Mouse (Mus musculus) layer of hippocampus, adult 9-10 months (tissue): ENCODE data around the gene Pax7.
A peak's percentile ranks its signal among the peaks of the same experiment; 100 is the strongest.

Experiments
- DNase-seq: peaks from one replicate; pipeline ENCODE4 v3.0.0; 2022; ENCODE audit warnings: low spot score

Pax7 gene

DNA sequence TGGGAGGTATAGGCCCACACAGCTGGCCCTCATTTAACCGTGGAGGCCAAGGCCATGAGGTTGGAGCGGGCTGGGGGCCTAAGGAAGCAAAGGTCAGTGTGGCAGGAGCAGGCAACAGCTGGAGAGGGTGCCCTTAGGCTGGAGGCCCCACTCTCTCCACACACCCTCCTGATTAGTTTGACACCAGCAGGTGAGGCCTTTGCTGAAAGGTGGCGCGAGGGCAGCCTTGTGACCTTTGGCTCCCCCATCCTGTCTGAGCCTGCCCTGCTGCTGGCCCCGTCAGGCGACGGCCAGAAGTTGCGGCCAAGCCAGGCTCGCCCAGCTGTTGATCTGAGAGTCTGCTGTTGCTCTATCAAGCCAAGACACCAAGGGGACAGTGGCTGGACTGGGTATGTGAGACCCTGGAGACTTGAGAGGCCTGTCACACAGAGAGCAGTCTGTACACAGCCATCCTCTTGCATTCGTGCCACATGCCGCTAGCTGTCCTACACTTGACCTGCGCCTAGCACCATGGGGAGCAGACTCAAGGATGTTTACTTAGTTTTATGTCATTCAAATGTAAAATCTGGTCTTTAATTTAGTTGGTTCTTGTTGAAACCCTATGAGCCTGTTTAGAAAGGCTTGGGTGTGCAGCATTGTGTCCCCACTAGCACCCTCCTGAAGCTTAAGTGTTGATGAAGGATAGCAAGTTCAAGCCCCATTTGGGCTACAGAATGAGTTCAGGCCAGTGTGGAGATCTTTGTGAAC is 86.0 kb downstream of the Pax7 start:
- no peak for DNase-seq

- no peak for DNase-seq
These were observed 87.2 kb downstream of the Pax7 start for GRCm38 (mm10) chr4:139746177-139746576.

- DNase-seq, result no peak
These were observed 88.4 kb downstream of the Pax7 start for GRCm38 (mm10) chr4:139744765-139745395.

DNA sequence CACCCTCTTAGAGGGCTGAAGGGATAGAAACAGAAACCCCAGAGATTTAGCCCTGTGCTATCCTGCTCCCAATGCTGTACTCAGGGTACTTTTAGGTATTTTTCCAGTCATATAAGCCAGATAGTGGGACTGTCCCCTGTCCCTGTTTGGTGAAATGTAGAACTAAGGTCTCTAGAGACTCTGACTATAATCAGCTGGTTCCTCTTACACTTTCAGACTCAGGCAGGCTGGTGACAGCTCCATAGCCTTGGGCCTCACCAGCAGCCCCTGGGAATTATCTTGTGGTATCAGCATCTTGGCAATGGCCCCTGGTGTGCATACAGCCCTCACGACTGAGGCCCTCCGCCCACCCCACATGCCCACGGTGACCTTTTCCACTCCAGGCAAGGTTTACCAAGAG is 89.7 kb downstream of the Pax7 start:
- DNase-seq, result no peak

DNA sequence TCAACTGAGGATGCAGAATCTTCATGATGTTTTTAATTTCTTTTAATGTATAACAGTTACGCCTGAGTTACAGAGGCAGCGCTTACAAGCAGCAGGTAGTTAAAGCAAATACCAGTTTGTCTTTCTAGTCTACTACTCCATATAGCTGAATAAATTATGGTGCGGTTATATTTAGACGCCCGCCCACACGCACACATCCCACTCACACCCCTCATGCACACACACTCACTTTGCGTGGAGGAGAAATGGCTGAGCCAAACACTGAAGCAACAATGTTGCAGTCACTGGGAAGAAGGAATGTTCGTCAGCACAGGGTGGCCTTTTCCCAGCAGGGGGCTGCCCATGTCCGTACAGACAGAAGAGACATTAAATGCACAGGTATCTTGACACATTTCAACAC is 96.3 kb downstream of the Pax7 start:
- peak; percentile 12 for DNase-seq

- DNase-seq, result no peak
These were observed 106.2 kb downstream of the Pax7 start for GRCm38 (mm10) chr4:139727101-139727500.

DNA sequence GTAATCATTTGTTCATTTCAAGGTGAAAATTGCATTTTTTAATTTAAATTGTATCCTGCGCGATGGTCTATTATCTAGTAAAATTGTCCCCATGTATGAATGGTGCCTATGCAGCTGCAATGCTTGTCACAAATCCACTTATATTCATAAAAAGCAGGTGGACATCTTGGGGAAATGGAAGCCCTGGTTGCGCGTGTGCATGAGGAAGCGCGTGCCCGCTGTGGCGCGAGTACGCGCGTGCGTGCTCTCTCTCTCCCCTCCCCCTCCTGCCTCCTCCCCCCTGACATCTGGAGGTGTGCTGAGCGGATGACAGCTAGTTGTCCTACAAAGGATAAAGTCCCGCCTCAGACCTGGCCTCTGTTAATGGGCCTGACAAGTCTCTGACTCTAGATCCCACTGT is 107.9 kb downstream of the Pax7 start:
- DNase-seq, result no peak

DNA sequence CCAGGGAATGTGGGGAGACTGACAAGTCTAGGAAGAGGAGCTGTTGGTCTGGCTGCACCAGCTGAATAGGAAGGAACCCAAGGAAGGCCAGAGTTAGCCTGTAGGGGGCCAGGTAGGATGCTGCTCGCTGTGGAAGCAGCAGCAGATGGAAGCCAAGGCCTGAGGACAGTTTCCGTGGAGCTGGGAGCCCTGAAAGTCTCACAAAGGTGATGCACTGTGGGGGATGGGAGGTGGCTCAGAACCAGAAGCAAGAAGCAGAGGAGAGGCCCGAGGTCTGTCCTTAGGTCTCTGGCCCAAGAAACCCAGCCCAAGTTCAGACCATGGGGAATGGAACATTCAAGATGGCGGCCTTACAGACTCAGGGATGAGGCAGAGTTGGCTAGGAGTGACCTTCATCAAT is 109.0 kb downstream of the Pax7 start:
- no peak for DNase-seq

DNA sequence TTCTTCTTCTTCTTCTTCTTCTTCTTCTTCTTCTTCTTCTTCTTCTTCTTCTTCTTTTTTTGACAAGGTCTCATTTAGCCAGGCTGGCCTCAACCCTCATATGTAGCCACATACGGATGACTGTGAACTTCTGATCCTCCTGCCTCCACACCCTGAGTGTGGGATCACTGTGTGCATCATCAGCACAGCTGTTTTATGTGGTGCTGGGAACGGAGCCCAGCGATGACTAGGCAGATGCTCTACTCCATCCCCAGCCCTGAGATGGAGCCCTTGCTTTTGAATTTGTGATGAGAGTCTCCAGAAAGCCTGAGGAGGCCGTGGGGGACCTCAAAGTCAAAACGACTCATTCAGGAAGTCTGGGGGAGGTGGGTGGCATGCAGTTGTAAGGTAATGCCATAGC is 114.3 kb downstream of the Pax7 start:
- DNase-seq, result no peak

- peak; percentile 18 for DNase-seq
These were observed 116.7 kb downstream of the Pax7 start for GRCm38 (mm10) chr4:139716477-139717169.

GRCm38 (mm10) chr4:139715241-139715932 is 117.9 kb downstream of the Pax7 start:
- DNase-seq, result no peak

DNA sequence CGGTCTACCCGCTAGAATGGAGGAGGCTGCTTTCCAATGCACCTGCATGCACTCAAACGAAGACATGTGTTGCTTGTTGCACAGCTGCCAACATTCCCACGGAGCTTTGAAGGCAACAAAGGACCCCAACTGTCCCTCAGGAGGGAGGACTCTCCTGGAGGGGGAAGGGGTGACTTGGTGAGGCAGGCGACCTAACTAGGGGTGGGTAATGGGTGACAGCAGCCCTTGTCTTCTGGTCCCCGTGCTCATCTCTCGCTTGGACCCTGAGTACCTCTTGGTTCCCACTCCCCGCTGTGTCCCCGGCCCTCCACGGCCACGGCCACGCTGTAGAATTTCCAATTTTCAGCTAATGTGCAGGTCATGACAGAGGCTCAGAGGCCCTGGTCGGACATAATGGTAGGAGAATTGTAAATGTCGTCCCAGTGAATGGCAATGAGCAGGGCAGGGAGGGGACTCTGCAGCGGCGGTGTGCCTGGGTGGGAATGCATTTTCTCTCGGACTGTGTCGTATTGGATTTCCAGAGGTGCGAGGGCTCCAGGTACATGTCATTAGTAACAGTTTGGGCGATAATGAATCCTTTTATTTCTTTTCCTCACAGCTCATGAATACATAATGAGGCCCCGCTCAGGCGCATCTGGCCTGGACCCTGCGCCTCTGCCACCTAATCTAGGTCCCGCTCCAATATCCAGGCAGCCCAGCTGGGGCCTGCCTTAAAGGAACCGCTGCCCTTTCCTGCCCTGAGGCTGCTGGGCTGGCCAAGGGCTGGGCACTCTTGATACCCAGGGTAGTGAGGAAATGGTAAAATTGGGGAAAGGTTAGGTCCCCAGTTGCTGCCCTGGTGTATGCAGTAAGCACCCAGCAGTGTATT is 122.6 kb downstream of the Pax7 start:
- DNase-seq, result no peak

- DNase-seq, result no peak
These were observed 127.3 kb downstream of the Pax7 start for GRCm38 (mm10) chr4:139705986-139706385.

DNA sequence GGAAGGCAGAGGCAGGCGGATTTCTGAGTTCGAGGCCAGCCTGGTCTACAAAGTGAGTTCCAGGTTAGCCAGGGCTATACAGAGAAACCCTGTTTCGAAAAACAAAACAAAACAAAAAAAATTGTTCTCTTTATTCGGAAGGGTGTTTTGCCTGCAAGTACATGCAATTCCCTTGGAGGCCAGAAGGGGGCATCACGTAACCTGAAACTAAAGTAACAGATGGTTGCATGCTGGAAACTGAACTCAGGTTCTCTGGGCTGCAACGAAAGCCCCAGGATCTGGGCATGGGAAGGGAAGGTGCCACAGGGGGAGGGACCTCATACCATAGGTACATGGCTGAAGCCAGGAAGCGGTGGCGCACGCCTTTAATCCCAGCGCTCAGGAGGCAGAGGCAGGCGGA is 129.9 kb downstream of the Pax7 start:
- no peak for DNase-seq

DNA sequence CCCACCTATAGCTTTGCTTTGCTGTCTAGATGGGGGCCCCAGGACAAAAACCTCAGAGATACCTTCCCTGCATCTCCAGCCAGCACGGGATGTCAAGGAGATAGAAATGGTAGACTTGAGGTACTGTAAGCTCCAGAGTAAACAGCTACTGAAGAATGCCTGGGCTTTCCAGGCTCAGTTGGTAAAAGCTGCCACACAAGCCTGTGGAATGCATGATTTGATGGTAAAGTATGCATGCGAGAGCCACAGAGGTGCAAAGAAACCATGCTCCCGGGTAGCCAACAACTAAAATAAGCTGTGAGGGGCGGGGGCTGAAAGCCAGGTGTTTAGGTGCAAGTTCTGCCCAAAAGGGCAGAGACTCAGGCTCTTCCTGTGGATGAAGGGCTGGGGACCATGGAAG is 130.4 kb downstream of the Pax7 start:
- no peak for DNase-seq

DNA sequence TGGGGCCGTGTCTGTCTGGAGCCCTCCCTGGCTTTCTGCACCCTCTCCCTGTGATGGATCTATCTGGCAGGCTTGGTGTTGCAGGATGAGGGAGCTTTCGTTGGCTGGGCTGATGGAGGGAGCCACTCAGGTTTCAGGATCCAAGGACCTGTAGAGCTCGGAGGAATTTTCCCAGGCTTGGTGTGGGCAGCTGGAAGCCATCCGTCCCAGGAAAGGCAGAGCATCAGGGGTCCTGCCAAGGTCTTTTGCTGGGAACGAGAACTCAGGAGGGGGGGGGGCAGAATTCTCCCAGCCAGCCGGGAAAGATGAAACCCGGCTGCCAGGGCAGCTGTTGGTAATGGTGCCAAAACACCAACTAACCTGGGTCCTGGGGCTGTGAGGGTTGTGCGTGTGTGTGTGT is 134.7 kb downstream of the Pax7 start:
- DNase-seq, result no peak

- DNase-seq, result no peak
These were observed 135.6 kb downstream of the Pax7 start for GRCm38 (mm10) chr4:139697755-139698154.

GRCm38 (mm10) chr4:139693315-139693714 is 140.0 kb downstream of the Pax7 start:
- no peak for DNase-seq

DNA sequence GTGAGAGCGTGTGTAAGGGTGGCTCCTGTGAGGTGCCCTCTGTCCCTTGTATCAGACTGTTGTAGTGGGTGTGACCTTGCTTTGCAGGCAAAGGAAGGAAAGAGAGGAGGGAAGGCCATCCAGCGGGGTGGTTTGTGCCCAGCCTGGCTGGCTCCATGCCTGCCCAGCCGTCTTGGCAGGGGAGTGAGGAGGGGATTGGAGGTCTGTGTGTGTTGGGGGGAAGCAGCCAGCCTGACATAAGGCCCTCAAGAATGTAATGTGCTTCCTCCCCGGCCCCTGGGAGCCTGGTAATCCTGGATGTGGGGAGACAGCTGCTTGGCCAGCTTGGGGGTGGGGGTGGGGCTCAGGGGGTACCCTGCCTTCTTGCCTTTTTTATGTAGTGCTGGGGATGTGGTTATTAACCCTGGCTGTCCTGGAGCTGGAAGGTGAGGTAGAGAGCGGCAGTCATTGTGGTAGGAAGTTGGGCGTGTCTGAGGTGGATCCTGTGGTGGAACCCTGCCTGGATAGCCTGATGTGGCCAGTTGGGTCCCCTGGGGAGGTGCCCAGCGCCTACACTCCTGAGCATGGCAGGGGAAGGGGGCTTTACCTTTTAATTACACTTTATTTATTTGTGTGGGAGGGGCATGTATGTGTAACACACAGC is 143.6 kb downstream of the Pax7 start:
- DNase-seq, result no peak

- no peak for DNase-seq
These were observed 145.3 kb downstream of the Pax7 start for GRCm38 (mm10) chr4:139688058-139688457.
